Mouse (Mus musculus): Measurements from ENCODE around the gene Mmp15.

Mmp15 gene

DNA sequence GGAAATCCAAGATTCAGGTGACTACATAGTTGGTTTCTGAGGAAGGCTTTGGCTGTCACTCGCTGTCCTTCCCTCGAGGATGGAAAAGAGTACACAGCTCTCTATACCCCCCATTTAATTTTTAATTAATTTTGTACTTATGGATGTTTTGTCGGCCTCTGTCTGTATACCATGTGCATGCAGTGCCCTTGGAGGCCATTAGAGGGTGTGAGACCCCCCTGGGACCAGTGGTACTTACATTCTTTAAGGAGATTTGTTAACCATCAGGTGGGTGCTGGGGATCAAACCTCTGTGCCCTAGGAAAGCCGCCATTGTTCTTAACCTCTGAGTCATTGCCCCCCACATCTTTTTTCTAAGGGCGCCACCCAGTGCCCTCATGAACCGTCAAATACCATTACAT is 7.4 kb upstream of the Mmp15 start:
- DNase-seq: no peak

DNA sequence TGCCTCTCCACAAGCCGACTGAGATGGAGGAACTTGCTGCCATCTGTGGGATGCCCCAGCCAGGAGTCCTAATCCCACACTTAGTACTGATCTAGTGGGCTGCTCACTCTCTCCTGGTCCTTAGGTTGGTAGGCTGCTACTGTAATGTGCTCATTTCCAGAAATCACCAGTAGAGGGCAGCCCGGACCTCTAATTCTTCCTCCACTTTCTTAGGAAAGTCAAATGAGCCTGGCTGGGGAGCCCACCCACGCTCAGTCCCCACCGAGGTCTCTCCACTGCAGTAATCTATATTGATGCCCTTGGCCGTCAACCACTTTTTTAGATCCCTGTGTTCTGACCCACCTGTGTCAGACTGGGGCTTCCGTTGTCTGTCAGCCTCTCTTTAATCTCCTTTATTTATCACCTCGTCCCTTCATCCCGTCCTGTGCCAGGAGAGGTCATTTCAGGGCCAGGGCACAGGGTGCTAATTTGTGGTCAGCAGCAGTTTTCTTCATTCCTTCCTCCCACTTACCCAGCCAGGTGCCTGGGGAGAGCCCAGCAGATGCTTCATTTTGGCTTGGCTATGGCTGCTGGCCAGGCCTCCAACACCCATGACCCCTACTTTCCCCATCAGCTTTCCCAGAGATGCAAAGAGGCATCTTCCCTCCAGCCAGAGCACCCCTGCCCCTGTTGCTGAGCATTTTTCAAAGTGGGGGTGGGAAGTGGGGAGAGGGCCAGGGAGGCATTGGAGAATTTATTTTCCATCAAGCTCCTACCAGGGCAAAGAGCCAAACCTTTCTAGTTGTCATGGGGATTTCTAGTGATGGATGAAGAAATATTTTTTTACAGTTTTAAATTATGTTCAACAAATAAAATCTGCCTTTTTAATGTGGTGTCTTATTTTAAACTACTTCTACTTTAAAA is 5.2 kb upstream of the Mmp15 start:
- no peak for DNase-seq

DNA sequence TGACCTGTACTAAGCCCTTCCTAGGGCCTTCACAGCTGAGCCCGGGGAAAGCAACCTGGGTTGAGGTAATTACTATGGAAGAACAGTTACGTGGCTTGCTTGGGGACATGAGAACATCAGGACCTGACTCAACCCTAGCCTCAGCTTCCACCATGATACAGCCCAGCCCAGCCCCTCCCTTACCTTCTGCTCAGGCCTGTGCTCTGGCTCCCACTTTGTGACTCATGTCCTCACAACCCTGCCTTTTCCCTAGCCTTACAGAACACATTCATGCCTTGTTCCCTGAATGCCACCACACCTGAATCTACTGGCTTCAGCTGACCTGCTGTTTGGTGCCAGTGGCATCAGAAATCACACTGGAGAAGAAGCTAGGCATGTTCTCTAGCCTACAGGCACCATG is 3.7 kb upstream of the Mmp15 start:
- DNase-seq: no peak

DNA sequence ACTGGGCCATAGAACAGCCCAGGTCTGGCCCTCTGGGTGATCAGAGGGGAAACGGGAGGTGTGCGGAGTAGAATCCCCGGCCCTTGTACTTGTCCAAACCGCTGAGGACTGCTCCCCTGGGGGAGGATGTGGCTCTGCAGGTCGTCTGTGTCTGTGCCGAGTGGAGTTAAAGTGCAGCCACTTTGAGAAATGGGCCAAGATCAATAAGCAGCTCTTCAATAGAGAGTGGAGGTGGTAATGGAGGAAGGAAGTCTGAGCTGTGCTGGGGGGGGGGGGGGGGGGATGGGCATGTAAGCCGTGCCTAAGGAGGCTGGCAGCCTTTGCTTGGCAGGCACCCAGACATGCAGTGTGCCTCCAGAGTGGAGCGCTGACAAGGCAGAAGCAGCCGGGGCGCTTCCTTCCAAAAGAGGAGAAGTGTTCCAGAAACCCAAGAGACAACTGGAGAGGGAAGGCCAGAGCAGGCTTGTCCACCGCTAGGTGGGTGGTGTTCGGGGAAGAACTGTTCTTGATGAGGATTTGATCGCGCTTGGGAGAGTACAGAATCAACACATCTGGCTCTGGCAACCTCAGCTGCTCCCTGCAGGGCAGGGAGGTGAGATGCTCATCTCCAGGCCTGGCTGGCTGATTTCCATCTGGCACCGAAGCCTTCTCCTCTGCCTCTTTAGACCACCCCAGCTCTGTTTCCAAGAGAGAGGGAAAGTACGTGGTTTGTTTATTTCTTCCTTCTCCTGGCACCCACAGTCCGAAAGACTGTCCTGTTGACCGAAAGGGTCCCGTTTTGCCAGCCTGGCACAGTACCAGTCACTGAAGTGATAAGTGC is 3.0 kb upstream of the Mmp15 start:
- no peak for DNase-seq

DNA sequence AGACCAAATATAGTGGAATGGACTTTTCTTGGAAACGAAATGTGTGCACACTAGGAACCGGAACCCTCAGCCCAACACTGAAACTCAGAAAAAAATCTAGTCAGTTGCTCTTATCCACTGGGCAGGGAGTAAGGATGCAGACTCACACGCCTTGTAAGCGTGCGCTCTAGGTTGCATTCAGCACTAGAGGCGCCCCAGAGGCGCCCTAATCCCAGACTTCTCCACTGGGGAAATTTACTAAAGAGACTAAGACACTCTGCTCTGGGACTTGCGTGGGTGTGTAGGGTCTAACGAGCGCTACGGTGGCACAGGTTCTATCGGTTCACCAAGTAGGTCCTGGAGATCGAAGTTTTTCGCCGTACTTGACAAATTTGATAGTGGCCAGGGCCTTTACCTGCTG is 607 bp upstream of the Mmp15 start:
- no peak for DNase-seq

DNA sequence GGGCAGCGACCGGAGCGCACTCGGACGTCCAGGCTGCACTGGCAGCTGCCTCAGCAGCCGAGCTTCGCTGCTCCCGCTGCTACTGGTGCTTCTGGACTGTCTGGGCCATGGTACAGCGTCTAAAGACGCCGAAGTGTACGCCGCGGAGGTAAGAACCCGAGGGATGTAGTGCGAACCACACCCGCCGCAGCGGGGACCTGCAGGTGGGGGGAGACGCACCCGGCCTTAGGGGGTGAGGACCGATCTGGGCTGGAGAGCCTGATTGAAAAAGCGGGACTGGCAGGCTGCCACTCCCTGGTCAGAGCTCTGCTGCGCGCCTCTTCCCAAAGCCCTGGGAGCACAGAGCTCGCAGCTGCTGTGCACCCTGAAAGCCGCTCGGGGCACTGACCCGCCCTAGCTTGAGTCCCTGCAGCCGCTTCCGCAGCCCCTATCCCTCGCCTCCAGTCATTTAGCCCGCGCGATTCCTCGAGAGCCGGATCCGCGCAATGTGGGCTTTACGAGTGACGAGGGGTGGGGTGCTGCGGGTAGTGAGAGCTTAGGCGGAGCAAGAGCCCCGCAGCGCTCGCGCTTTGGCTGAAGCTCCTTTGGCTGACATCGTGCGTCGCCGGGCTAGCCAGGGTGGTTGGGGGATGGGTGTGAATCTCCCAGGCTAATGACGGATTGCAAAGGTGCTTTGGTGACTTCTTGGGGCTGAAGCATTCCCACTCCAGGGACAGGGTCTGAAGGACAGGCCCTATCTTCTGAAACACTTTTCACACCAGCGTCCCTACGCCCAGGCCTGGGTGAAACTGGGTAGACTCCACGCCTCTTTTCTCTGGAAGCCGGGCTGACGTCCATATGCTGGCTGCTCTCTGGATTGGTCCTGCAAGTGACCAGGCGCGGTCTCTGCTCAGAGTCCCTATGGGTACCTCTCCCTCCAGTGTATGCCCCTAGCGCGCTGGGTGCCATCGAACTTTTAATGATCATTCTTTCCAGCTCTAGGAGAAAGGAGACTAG is 1.1 kb downstream of the Mmp15 start:
- peak; percentile 8 for DNase-seq

DNA sequence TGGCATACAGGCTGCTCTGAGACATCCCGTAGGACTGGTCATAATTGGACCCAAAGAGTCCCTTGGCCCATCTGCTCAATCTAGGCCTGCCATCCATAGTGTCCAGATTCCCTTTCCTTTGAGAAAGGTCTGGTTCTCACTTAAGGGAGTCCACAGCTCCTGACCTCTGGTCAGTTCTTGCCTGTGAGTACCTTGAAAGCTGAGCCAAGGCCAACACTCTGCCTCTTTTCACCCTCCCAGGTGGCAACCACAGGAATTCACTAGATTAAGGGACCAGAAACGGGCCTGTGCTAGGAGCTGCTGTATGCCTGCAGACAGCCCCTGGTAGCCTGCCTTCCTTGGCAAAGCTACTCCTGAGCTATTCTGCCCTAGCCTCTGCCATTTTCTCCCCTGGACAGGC is 2.5 kb downstream of the Mmp15 start:
- DNase-seq: no peak

DNA sequence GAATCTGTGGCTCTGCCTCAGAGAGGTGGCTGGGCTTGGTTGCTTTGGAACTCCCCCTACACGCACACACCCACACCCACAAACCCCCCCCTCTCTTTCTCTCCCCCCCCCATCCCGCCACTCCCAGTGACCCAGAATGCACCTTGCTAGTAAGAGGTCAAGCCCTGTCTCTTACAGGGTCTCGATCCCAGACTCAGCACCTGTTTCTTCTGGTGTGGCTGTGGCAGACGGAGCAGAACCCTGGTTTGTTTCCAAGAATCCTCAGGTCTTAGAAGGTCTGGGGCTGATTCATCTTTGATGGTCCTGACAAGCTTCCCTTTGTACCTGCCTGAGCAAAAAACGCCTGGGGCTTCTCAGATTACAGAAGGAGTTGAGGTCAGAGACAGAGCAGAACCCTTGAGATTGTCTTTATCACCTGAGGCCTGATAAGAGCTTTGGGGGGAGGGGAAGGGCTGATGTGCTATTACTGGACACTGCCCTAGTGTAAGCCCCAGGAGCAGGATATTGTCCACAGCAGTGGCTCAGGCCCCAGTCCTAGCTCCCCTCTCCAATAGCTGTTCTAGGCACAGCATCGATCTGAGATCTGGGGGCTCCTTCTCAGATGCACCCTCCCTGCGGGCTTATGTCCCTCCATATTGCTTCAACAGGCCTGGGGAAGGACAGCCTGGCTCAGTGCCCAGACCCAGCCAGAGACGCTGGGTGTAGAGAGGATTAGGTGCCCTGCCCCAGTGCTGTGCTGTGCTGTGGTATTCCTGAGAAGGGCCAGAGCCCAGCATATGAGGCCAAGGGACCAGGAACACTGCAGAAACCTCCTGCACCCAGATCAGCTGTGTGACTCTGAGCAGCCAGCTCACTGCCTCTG is 6.7 kb downstream of the Mmp15 start:
- no peak for DNase-seq

DNA sequence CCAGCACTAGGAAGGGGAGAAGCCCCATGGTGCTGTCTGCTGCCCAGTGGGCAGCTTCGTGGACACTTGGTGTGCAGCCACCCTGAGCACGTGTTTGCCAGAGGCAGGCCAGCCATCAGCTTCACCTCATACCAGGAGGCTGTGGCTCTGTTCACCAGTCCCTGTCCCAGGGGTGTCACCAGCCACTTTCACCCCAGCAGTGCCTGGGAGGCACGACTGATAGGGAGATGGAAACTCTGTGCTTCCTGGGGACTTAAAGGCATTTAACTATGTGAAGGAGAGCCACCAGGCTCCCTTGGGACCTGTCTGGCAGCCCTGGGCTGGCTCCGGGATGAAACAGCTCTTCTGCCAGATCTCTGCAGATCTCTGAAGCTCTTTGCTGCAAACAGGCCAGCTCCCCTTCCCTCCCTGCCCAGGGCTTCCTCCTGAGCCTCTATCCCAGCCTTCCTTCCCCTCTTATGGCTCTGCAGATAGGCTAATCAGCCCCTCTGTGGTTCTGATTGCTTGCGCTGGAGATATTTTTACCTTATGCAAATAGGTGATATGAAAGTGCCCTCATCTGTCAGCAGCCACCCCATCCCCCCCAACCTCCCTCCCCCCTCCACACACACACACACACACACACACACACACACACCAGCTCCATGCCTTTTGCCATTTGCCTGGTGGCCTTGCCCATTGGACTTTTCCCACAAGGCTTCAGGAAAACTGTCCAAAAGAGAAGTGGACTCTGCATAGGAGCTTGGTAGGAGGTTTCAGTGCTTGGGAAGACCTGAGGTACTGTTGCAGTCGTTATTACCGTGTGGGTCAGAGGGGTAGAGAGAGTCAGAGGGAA is 8.3 kb downstream of the Mmp15 start:
- no peak for DNase-seq

DNA sequence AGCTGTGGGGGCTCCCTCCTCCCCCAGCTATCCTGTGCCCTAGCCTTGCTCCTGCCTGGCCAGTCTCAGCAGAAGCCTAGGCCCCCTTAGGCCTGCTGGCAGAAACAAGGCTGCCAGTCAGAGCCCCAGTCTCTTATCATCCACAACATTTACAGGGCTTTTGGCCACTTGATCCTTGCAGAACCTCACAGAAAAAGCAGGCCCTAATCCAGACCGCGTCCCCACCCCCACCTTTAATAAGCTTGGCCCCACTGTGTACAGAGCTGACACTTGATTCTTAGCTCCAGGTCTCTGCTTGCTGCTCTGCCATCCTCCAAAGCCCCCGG is 8.9 kb downstream of the Mmp15 start:
- DNase-seq: no peak

DNA sequence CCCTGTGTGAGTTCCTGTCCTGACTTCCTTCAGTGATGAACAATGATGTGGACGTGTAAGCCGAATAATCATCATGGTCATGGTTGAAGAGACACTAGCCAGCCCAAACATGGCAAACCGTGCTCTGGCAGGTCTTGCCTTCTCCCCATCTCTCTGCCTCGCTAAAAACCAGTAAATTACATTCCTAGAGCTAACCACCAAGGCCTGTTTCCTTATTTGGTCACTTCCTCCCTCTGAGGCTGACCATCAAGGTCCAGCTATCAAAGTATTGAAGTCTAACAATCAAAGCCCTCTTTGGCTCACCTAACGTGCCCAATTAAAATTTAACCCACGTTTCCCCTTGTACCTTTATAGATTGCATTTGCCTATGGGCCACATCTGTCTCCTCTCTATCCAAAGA is 10.2 kb downstream of the Mmp15 start:
- DNase-seq: no peak

DNA sequence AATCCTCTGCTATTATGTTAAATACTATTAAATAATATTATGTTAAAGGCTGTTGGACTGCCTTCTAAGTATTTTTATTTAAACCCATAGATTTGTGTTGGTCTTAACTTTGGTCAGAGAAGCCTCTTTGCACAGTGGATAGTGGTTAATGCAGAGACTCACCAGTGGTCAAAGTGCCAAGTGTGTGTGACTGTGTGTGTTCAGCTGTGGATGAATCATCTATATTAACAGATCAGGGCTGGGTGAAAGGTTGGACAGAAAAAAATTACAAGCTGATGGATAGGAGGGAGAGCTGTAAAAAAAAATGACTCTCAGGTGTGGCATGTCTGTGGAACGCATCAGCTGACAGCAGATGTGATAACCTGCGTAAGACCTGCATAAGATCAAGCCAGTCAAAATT is 11.8 kb downstream of the Mmp15 start:
- DNase-seq: no peak

DNA sequence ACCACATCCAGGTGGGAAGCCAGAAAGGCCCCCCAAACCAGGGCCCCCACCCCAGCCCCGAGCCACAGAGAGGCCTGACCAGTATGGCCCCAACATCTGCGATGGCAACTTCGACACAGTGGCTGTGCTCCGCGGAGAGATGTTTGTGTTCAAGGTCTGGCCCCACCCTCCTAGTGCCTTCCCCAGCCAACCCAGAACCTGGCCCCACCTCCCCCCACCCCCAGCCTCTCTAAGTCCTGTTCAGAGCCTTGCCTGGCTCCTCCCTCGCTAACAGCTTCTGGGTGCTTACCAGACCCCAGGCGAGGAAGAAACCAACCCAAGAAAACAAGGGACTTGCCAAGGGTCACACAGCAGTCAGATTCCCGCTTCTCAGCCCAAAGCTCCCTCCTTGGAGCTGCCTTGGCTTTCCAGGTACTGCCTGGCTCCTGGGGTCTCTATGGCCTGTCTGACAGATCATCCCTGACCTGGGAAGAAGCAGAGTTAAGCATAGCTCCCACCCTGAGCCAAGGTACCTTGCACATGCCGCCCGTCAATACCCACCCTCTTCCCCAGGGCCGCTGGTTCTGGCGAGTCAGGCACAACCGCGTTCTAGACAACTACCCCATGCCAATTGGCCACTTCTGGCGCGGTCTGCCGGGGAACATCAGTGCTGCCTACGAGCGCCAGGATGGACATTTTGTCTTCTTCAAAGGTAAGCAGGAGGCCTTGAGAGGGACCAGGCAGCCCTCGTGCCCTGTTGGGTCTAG is 17.7 kb downstream of the Mmp15 start:
- no peak for DNase-seq

DNA sequence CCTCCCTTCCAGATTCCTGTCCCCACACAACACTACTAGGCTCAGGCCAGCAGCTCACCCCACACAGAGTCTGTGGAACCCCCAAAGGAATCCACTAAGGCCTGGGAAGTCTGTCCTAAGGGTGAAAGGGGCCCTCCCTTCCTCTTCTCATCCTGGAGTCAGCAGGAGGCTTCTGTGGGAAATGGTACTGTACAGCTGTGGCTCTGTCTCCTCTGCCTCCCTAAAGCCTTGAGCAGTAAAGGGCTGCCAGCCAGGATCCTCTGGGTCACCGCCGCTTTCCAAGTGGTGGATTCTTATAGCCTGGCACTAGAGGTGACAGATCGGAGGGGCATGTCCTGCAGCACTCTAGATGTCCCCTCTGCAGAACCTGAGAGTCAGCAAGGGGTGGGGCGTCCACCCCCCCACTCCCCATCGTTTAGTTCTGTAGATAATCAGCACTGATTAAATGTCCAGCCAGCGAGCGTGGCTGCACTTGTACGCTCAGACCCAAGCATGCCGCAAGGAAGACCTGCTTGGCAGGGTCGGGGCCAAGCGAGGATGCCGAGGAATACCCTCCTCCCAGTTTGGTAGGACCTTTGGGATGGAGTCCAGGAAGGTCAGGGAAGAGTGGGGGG is 21.4 kb downstream of the Mmp15 start:
- DNase-seq: no peak

DNA sequence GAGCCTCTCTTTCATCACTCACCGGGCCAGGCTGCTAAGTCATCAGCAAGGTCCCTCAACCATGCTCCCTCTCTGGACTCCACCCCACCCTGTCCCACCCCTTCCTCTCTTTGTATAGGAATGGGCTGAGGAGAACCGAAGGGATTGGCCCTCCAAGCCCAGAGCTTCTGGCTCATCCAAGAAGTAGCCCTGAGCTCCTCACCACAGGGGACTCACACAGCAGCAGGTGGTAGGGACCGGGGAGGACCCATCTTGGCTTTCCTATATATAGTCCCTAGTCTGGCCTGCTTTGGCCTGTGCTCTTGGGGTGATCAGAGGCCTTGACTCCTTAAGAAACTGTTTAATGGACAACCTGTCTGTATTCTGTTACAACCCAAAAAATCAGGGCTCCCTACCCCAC is 22.4 kb downstream of the Mmp15 start:
- DNase-seq: no peak

DNA sequence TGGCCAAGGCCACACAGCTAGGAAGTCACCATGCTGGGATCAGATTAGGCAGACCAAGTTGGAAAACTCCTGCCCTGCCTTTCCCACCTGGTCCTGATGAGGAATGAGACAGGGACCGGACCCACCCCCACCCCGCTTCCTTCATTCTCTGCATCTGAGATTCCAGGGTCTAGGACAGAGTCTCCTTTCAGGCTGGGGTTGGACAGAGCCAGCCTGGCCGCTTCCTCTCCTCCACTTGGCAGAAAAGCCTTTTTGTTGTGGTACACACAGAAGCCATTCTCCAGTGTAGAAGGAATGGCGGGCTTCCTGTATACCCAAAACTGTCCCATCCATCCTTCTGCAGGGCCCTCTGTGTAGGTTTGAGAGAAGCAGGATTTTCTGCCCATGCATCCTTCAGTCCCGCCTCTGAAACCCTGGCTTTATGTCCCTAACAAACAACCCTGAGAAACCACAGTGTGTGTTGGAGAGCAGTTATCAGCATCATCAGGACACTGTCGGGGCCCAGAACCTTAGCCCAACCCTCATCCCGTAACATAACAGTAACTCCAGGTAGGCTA is 23.4 kb downstream of the Mmp15 start:
- DNase-seq: no peak

DNA sequence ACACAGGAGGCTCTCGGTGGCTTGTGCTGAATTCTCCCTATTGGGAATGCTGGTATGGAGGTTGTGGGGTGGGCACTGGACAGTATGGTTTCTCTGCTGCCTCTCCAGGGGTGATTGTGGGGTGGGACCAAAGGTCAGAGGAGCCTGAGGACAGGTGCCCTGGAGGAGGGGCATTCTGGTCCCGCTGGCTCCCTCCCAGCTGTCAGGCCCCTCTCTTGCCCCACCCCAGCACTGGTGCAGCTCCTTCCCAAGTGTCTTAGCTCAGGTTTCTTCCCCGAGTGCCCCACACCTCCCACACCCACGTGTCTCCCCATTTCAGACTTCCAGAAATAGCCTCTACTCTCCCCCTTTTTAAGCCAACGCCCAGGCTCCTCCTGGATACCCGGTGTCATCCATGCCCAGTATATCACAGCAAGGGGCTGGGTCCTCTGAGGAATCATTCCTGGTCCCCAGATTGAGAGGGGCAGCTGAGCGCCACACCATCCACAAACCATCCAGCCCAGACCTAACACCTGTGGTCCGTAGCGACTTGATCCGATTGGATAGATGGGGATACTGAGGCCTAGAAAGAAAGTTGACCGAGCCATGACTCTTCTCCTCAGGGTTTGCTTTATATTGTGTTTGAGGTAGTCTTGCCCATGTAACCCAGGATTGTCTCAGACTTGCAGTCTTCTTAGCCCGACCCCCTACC is 24.4 kb downstream of the Mmp15 start:
- DNase-seq: no peak

DNA sequence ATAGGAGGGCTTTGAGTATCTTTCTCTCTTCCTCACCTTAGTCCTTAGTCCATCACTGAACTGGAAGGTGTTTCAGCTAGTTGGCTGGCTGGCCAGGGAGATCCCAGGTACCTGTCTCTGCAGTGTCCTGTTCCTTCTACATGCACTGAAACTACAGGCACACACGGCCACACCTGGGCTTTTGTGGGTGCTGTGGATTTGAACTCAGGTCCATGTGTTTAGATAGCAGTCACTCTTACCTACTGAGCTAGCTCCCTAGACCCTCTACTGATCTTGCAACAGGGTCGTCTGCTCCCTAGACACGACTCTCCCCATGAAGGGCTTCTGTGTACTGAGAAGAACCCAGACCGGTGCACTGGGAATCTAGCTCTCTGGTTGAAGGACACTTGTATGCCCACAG is 25.0 kb downstream of the Mmp15 start:
- no peak for DNase-seq

DNA sequence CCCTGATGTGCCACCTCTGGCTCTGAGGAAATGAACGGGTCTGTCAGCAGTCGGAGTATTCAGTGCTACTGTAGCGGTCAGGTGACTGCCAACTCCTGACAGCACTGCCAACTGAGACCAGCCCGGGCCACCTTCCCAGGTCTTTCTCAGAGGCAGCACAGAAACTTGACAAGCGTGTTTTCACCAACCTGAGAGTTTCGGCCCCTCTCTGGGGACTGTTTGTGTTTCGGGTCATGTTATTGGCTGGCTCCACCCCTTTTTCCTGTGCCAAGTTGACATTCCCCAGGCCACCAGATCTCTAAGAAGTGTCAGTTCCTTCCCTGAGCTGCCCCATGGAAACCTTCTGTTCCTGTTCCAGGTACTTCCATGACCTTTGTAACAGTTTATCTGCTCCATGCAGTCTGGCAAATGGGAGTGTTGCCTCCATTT is 25.8 kb downstream of the Mmp15 start:
- DNase-seq: no peak

Data from cerebellum, adult 11 months (tissue).